Mouse (Mus musculus): Measurements from ENCODE around the gene Ints14.

The Ints14 gene

GRCm38 (mm10) chr9:65020991-65021886 lies 60.5 kb downstream of the Ints14 start, which contains the start of gene Hacd3:
Gene Hacd3 (minus strand): TSS chr9:65021693.
- peak; percentile 84 to 86 for DNase-seq

- peak in 1 of 2 experiments; percentile 53 for DNase-seq
Measured at GRCm38 (mm10) chr9:65021887-65022579, 61.3 kb downstream of the Ints14 start.

- DNase-seq: peak; percentile 14 to 27
Measured at GRCm38 (mm10) chr9:65022580-65023135, 62.0 kb downstream of the Ints14 start.

GRCm38 (mm10) chr9:65023447-65023846 lies 62.7 kb downstream of the Ints14 start:
- DNase-seq: no peak

- no peak for DNase-seq
Measured at GRCm38 (mm10) chr9:65027241-65027640, 66.5 kb downstream of the Ints14 start.

- no peak for DNase-seq
Measured at GRCm38 (mm10) chr9:65028313-65028712, 67.6 kb downstream of the Ints14 start.

GRCm38 (mm10) chr9:65031355-65031754 lies 70.7 kb downstream of the Ints14 start:
- peak; percentile 39 to 43 for DNase-seq

- no peak for DNase-seq
Measured at GRCm38 (mm10) chr9:65031894-65032268, 71.2 kb downstream of the Ints14 start.

- peak; percentile 97 for DNase-seq
Measured at GRCm38 (mm10) chr9:65032269-65033108, 71.8 kb downstream of the Ints14 start, which contains the start of gene Dpp8. Gene Dpp8 (plus strand): TSS chr9:65032414.

- no peak for DNase-seq
Measured at GRCm38 (mm10) chr9:65036456-65036855, 75.8 kb downstream of the Ints14 start.
